Mouse (Mus musculus) limb, embryonic 10.5 days (tissue): ENCODE results near the gene H2-Oa. TPM values are rescaled to one million over a fixed set of nuclear protein-coding genes. Genes with fewer than 3 reads are reported as not detected.

Source experiments
- DNase-seq: peaks from one replicate; pipeline ENCODE4 v3.0.0-alpha.2; 2017; ENCODE audit warnings: low spot score
- H3K27ac ChIP-seq: fragments of 300-500 bp; sonication (generic); 2 replicates; pipeline ENCODE4 v1.5.1; 2016; ENCODE audit warnings: mild to moderate bottlenecking
- H3K27me3 ChIP-seq: fragments of 300-500 bp; sonication (generic); 2 replicates; pipeline ENCODE4 v1.6.1; 2016; ENCODE audit warnings: low read depth, mild to moderate bottlenecking; ENCODE audit not compliant: poor library complexity, severe bottlenecking
- H3K36me3 ChIP-seq: fragments of 300-500 bp; sonication (generic); 2 replicates; pipeline ENCODE4 v1.6.1; 2016; ENCODE audit warnings: mild to moderate bottlenecking, moderate library complexity
- H3K4me1 ChIP-seq: fragments of 300-500 bp; sonication (generic); 2 replicates; pipeline ENCODE4 v1.6.1; 2016
- H3K4me3 ChIP-seq: fragments of 300-500 bp; sonication (generic); 2 replicates; pipeline ENCODE4 v1.5.1; 2016; ENCODE audit warnings: mild to moderate bottlenecking, moderate library complexity
- H3K9me3 ChIP-seq: fragments of 300-500 bp; sonication (generic); replicated peaks from 2 replicates; pipeline ENCODE4 v1.6.1; 2016; ENCODE audit warnings: mild to moderate bottlenecking
- WGBS: fragments of 180-500 bp; shearing (Covaris S2); methylation state at CpG from one replicate; pipeline ENCODE4 v1.1.7; 2016; 5-methylcytosine and 5-hydroxymethylcytosine counted together
- polyA plus RNA-seq: library from polyadenylated mRNA; unstranded; fragments of >200 nt; fragmentation: Nextera tagmentation; extraction: Ambion mirVana; gene quantifications from 2 replicates; pipeline ENCODE4 v1.2.1, GENCODE M21; 2016

The H2-Oa gene
- 0.31 and 0.66 TPM in 2 replicates for polyA plus RNA-seq

- 31% methylated on average over 11 of the region's 11 CpGs for WGBS
- no peak for DNase-seq
- Histone ChIP-seq H3K27ac (0 out of 2 replicates have a peak within 1 kb of the TSS, but pooled peaks have one; percentile 12), H3K4me3 (no peak within 1 kb of the TSS), H3K27me3 (no peaks in the 10 kb centered on the region), H3K4me1 (peaks cover 25% of the 10 kb centered on the region), H3K9me3 (no peaks in the 10 kb centered on the region), H3K36me3 (no peaks in the 10 kb centered on the region)
These were observed at the start of gene H2-Oa for GRCm38 (mm10) chr17:34092197-34092875. Gene H2-Oa (plus strand): TSS chr17:34092340.

GRCm38 (mm10) chr17:34045941-34046340 is 46.2 kb upstream of the H2-Oa start:
- peaks cover 14% of the 10 kb centered on the region for H3K4me1 ChIP-seq
- H3K4me3 ChIP-seq, result no peak overlapping the region
- H3K27me3 ChIP-seq, result peaks cover 17% of the 10 kb centered on the region
- WGBS, result 84% methylated on average over 14 of the region's 14 CpGs
- H3K9me3 ChIP-seq, result no peaks in the 10 kb centered on the region
- H3K27ac ChIP-seq, result no peak overlapping the region
- DNase-seq, result no peak
- H3K36me3 ChIP-seq, result no peaks in the 10 kb centered on the region

GRCm38 (mm10) chr17:34047404-34048050 is 44.6 kb upstream of the H2-Oa start:
- H3K36me3 ChIP-seq, result no peaks in the 10 kb centered on the region
- peaks cover 5% of the 10 kb centered on the region; the same call in 1 of the 2 replicates for H3K27me3 ChIP-seq
- H3K9me3 ChIP-seq, result no peaks in the 10 kb centered on the region
- WGBS, result 95% methylated on average over 5 of the region's 5 CpGs
- no peak overlapping the region for H3K27ac ChIP-seq
- DNase-seq, result no peak
- no peaks in the 10 kb centered on the region for H3K4me1 ChIP-seq
- H3K4me3 ChIP-seq, result no peak overlapping the region

GRCm38 (mm10) chr17:34057224-34057623 is 34.9 kb upstream of the H2-Oa start:
- 62% methylated on average over 7 of the region's 7 CpGs for WGBS
- no peak overlapping the region for H3K4me3 ChIP-seq
- DNase-seq, result no peak
- no peaks in the 10 kb centered on the region for H3K27me3 ChIP-seq
- no peaks in the 10 kb centered on the region for H3K9me3 ChIP-seq
- no peaks in the 10 kb centered on the region for H3K36me3 ChIP-seq
- H3K4me1 ChIP-seq, result 0 out of 2 replicates have a peak, but pooled peaks cover 2% of the 10 kb centered on the region
- H3K27ac ChIP-seq, result no peak overlapping the region

GRCm38 (mm10) chr17:34068864-34069263 is 23.3 kb upstream of the H2-Oa start:
- no peak overlapping the region for H3K27ac ChIP-seq
- no peak overlapping the region for H3K4me3 ChIP-seq
- 71% methylated on average over 3 of the region's 3 CpGs for WGBS
- H3K9me3 ChIP-seq, result no peaks in the 10 kb centered on the region
- 0 out of 2 replicates have a peak, but pooled peaks cover 4% of the 10 kb centered on the region for H3K4me1 ChIP-seq
- H3K36me3 ChIP-seq, result no peaks in the 10 kb centered on the region
- DNase-seq, result no peak
- H3K27me3 ChIP-seq, result no peaks in the 10 kb centered on the region

GRCm38 (mm10) chr17:34072091-34072490 is 20.0 kb upstream of the H2-Oa start:
- 76% methylated on average over 5 of the region's 5 CpGs for WGBS
- no peaks in the 10 kb centered on the region for H3K9me3 ChIP-seq
- H3K4me1 ChIP-seq, result 0 out of 2 replicates have a peak, but pooled peaks cover 4% of the 10 kb centered on the region
- no peak overlapping the region for H3K4me3 ChIP-seq
- no peak overlapping the region for H3K27ac ChIP-seq
- peaks cover 19% of the 10 kb centered on the region for H3K27me3 ChIP-seq
- H3K36me3 ChIP-seq, result no peaks in the 10 kb centered on the region
- DNase-seq, result no peak

GRCm38 (mm10) chr17:34075271-34075670 is 16.9 kb upstream of the H2-Oa start:
- no peak overlapping the region for H3K4me3 ChIP-seq
- H3K27ac ChIP-seq, result no peak overlapping the region
- 41% methylated on average over 7 of the region's 7 CpGs for WGBS
- 0 out of 2 replicates have a peak, but pooled peaks cover 4% of the 10 kb centered on the region for H3K4me1 ChIP-seq
- peak; percentile 45 for DNase-seq
- no peaks in the 10 kb centered on the region for H3K9me3 ChIP-seq
- H3K36me3 ChIP-seq, result no peaks in the 10 kb centered on the region
- H3K27me3 ChIP-seq, result peaks cover 23% of the 10 kb centered on the region

- WGBS, result 2% methylated on average over 9 of the region's 9 CpGs
- Histone ChIP-seq H3K4me3 (no peak overlapping the region), H3K9me3 (no peaks in the 10 kb centered on the region), H3K36me3 (no peaks in the 10 kb centered on the region), H3K27ac (no peak overlapping the region), H3K27me3 (peaks cover 23% of the 10 kb centered on the region), H3K4me1 (0 out of 2 replicates have a peak, but pooled peaks cover 4% of the 10 kb centered on the region)
- peak; percentile 83 for DNase-seq
These were observed 14.6 kb upstream of the H2-Oa start for GRCm38 (mm10) chr17:34077549-34077948.

GRCm38 (mm10) chr17:34078148-34078547 is 14.0 kb upstream of the H2-Oa start:
- 72% methylated on average over 4 of the region's 4 CpGs for WGBS
- Histone ChIP-seq H3K27me3 (peaks cover 25% of the 10 kb centered on the region), H3K36me3 (no peaks in the 10 kb centered on the region), H3K4me1 (peaks cover 6% of the 10 kb centered on the region; the same call in 1 of the 2 replicates), H3K9me3 (no peaks in the 10 kb centered on the region), H3K4me3 (no peak overlapping the region), H3K27ac (no peak overlapping the region)
- DNase-seq, result no peak

GRCm38 (mm10) chr17:34079002-34079401 is 13.1 kb upstream of the H2-Oa start:
- no peak overlapping the region for H3K27ac ChIP-seq
- no peak overlapping the region for H3K4me3 ChIP-seq
- H3K27me3 ChIP-seq, result peaks cover 29% of the 10 kb centered on the region
- H3K9me3 ChIP-seq, result no peaks in the 10 kb centered on the region
- peaks cover 7% of the 10 kb centered on the region; the same call in 1 of the 2 replicates for H3K4me1 ChIP-seq
- H3K36me3 ChIP-seq, result no peaks in the 10 kb centered on the region
- no peak for DNase-seq
- 89% methylated on average over 11 of the region's 11 CpGs for WGBS

- 19% methylated on average over 5 of the region's 5 CpGs for WGBS
- H3K9me3 ChIP-seq, result no peaks in the 10 kb centered on the region
- H3K27ac ChIP-seq, result no peak overlapping the region
- DNase-seq, result no peak
- H3K36me3 ChIP-seq, result no peaks in the 10 kb centered on the region
- no peak overlapping the region for H3K4me3 ChIP-seq
- H3K4me1 ChIP-seq, result peaks cover 7% of the 10 kb centered on the region; the same call in 1 of the 2 replicates
- H3K27me3 ChIP-seq, result peaks cover 33% of the 10 kb centered on the region
These were observed 12.5 kb upstream of the H2-Oa start for GRCm38 (mm10) chr17:34079621-34080020.

GRCm38 (mm10) chr17:34083104-34083503 is 9.0 kb upstream of the H2-Oa start:
- Histone ChIP-seq H3K4me1 (peaks cover 3% of the 10 kb centered on the region; the same call in 1 of the 2 replicates), H3K27ac (no peak overlapping the region), H3K9me3 (no peaks in the 10 kb centered on the region), H3K4me3 (no peak overlapping the region), H3K27me3 (peaks cover 15% of the 10 kb centered on the region; the same call in 1 of the 2 replicates), H3K36me3 (no peaks in the 10 kb centered on the region)
- no peak for DNase-seq
- 12% methylated on average over 8 of the region's 8 CpGs for WGBS

- Histone ChIP-seq H3K27ac (no peak overlapping the region), H3K9me3 (no peaks in the 10 kb centered on the region), H3K36me3 (no peaks in the 10 kb centered on the region), H3K4me3 (no peak overlapping the region), H3K27me3 (peaks cover 15% of the 10 kb centered on the region; the same call in 1 of the 2 replicates), H3K4me1 (peaks cover 7% of the 10 kb centered on the region)
- 69% methylated on average over 2 of the region's 2 CpGs for WGBS
- DNase-seq, result no peak
These were observed 4.8 kb upstream of the H2-Oa start for GRCm38 (mm10) chr17:34087386-34087785.
